Mouse (Mus musculus) heart, adult 9 months (tissue): ENCODE data around the gene Tigd4.

Source experiments
- DNase-seq, 2 experiments: peaks; one replicate each; pipeline ENCODE4 v3.0.0; 2022; ENCODE audit warnings: low spot score in 2 of 2

Tigd4 gene

DNA sequence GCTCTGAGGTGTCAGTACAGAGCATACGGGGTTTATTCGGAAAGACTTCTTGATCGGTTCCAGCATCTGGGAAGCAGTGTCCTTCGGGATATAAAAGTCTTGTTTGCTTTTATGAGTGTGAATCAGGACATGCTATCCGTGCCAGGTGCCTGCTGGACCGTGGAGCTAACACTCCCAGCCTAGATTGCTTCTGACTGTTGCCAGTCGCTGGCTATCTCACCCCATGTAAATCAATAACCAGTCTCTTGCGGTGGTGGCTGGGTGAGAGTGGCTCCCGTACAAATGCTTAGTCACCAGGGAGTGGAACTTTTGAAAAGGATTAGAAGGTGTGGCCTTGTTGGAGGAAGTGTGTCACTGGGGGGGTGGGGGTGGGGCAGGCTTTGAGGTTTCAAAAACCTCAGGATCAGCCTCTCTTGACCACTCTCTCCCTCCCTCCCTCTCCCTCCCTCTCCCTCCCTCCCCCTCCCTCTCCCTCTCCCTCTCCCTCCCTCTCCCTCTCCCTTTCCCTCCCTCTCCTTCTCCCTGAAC, 16.9 kb downstream of the Tigd4 start:
- no peak for DNase-seq

GRCm38 (mm10) chr3:84615050-84615855, 21.9 kb downstream of the Tigd4 start:
- peak in 1 of 2 experiments; percentile 18 for DNase-seq

DNA sequence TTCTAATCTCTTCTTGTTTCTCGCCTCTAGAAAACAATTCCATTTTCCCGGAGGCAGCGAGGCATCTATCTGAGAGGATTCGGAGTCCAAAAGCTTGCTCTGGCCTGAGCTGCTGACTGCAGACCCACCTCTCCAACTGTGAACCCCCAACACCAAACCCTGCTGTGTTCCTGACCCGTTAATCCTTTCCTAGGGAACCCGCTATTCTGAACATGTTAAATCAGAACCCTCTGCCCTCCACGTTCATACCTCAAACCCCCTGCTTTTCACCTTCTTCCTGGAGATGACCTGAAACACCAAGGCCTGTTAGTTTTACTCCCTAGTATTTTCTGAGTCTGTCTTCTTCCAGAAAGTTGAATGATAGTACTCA, 22.5 kb downstream of the Tigd4 start:
- DNase-seq, result no peak

DNA sequence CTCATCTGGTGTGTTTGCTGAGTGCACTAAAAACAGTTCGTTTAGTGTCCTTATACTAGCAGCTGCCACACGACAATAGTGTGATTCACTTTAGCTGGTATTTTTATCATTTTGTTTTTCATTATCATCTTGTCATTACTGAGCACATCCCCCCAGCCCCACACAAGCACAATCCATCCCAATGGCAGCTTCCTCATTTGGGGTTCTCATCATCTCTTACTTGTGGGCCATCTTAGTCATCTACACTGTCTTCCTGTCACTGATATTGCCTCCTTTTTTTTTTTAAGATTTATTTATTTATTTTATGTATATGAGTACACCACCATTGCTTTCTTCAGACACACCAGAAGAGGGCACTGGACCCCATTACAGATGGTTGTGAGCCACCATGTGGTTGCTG, 25.3 kb downstream of the Tigd4 start:
- no peak for DNase-seq

GRCm38 (mm10) chr3:84619056-84619455, 25.7 kb downstream of the Tigd4 start:
- no peak for DNase-seq

GRCm38 (mm10) chr3:84619725-84620124, 26.4 kb downstream of the Tigd4 start:
- DNase-seq, result no peak

DNA sequence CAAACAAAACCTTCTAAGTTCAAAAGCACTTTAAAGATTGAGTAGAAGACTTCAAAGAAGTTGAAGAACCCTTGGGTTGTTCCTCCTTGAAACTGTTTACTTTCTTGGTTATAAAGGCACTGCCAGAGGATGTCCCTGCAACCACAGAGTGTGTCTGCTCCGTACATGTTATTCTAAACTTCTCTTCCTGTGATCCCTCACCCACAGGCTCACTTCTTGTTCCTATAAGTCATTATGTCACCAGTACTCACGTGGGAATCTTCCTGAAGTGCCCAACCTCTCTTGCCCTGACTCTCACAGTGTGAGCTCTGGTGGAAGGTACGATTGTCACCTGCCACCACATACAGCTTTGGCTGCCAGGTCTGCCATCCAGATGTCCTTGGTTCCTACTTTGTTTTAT, 28.7 kb downstream of the Tigd4 start:
- no peak for DNase-seq

- DNase-seq, result no peak
Measured at GRCm38 (mm10) chr3:84631586-84631985, 38.2 kb downstream of the Tigd4 start.

GRCm38 (mm10) chr3:84637095-84637494, 43.7 kb downstream of the Tigd4 start:
- DNase-seq, result no peak

DNA sequence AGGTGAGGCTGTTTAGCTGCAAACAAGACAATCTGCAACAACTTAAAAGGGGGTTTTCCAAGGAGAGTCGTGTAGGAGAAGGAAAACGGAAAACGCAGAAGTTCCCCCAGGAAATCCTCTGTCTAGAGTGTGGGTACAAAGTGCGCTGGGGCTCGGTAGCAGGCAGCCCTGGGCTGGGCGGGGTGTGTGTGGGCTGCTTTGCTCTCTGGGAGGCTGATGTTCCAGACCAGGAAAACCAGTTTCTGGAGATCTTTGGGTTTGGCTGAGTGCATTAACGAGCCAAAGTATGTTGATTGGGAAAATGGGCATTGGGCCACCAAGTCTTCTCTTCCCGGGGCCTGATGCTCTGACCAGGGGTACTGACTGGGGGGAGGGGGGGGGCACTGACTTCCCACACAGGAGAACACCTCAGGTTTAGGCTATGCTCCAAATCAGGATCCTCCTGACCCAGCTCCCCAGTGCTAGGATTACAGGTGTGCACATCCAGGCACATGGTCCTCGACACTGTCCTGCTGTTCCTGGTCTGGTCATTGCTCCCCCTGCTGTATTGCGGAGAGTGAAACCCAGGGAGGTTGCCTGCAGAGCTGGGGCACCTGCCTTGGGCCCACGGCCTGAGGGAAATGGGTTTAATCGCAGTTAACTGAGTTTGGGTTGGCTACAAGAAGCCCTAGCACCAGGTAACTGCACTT, 44.7 kb downstream of the Tigd4 start:
- no peak for DNase-seq

GRCm38 (mm10) chr3:84638858-84639257, 45.5 kb downstream of the Tigd4 start:
- DNase-seq, result no peak

- no peak for DNase-seq
Measured at GRCm38 (mm10) chr3:84639767-84640500, 46.6 kb downstream of the Tigd4 start.

- no peak for DNase-seq
Measured at GRCm38 (mm10) chr3:84640536-84640935, 47.2 kb downstream of the Tigd4 start.

DNA sequence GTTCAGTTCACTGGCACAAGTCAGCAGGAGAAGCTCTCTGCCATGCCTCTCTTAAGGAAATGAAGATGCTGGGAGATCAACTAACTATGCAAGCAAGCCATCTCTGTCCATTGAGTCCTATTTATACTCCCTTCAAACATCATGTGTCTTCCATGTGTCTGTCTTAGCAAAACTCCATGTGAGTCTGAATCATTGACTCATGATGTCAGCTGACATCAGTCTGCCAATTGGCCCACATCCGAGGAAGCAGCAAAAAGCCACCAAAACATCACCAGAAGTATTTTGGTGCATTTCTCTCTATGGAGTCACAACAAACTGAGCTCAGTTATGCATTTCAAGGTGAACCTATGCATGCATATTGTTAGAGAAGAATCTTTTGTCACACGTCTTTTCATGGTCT, 48.0 kb downstream of the Tigd4 start:
- DNase-seq, result no peak

DNA sequence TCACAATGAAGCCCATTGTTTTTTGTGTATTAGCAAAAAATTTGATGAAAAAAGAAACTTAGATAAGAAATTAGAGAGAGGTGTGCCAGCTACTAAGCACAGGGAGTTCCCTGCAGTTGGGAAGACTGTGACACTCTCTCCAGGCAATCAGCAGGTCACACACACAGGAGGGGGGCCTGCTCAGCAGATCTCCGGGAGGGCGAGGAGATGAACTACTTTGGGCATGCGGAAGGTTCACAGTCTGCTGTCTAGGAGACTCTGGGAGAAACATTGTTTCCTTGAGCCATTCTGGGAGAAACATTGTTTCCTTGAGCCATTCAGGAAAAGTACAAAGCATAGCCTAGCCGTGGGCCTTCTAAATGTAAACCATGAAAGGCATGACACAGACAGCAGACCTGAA, 49.6 kb downstream of the Tigd4 start:
- DNase-seq, result no peak

- DNase-seq, result no peak
Measured at GRCm38 (mm10) chr3:84645156-84646006, 52.0 kb downstream of the Tigd4 start.

DNA sequence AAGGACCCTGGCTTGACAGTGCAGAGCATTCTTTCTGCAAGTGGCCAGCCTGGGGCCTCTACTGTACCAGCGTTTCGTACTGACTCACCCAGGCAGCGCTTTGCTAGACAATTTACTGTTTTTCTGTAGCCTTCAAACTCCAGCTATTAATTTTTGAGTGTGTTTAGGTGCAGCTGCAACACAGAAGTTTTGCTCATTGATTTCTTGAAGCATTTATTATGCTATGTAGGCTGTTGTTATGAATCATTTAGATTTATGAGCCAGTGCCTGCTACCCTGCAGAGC, 52.6 kb downstream of the Tigd4 start:
- DNase-seq, result no peak

DNA sequence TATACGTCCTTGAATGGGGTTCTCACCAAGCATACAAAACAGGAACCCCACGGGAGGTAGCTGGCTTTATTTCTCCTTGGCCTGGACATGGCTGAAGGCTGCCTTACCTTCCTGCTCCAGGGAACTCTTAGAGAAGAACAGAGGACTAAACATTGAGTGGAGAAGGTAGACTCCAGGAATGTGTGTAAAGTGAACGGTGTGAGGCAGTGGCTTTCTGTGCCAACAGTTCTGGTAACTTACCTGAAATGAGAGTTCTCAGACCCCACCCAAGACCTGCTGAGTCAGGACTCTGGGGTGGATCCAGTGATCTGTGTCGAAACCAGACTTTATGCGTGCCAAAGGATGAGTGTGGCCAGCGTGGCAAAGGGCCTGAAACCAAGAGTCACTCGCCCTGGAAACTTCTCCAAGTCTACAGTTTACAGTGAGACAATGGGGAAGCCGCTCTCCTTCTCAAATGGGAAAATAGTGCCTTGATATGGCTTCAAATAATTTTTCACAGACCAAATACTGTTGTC, 53.0 kb downstream of the Tigd4 start:
- DNase-seq, result no peak
